Mouse (Mus musculus) thymus, postnatal 4 days (tissue): ENCODE measurements around the gene Gm3194.
"Not testable (repeated sequence)": the region's sequence is repeated elsewhere in the genome, so short reads cannot be mapped to it uniquely, and the experiment has no call there.

ENCODE experiments used
- DNase-seq: peaks from one replicate; pipeline ENCODE4 v3.0.0; 2021

The Gm3194 gene

DNA sequence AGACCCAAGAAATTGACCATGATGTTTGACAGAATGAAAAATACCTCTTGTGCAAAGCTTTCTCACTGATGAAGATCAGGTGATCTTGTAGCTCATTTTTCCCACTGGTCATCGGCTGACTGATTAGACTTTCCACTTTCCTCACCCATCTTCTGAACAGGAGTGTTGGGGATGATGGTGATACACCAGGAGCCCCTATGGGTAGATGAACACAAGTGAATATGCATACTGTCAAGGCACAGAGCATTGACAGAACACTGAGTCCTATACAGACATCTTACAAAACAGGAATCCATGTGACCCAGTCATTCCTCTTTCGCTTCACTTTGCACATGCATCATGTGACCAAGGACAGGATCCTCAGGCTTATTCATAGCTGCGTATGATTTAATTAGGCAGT lies at the start of gene Gm3194:
Gene Gm3194, minus strand, starts transcription at position 101 of the 400 bp plus-strand sequence.
- DNase-seq, result not testable (repeated sequence)

DNA sequence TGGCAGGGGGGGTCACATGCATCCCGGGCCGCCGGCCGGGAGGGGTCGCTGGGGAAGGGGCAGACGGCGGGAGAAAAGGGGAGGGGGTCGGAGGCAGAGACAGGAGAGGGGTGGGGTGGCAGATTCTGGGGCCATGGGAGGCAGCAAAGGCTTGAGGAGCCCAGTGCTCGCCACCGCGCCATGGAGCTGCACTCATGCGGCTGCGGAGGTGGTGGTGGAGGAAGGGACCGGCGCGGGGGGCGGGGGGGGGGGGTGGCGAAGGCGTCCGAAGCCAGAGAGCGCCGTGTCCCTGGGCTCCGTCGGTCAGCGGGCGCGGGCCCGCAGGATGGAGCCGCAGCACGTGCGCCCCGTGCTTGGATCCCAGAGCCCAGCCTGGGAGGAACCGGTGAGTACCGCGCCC lies 46.1 kb upstream of the Gm3194 start, which contains the start of gene Gm3488:
Gene Gm3488, plus strand, starts transcription at position 301 of the 400 bp plus-strand sequence.
- not testable (repeated sequence) for DNase-seq

DNA sequence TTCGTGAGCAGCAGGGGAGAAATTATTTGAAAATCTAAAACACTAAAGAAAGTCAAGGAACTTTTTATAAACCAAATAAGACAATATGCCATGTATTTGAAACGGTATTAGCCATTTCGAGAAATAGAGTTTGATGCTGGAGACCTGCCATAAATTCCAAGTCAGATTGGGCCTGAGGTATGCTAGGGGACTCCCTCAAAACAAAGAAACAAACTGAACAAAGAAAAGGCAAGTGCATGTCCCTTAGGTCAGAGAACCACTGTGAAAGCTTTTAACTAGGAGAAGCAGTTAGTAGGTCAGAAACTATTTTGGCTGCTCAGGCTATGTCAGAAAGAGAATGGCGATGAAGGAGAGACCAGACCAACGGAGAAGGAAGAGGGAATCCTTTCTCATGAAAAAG lies 28.6 kb upstream of the Gm3194 start, which contains the start of gene Gm3187:
Gene Gm3187, plus strand, starts transcription at position 301 of the 400 bp plus-strand sequence.
- not testable (repeated sequence) for DNase-seq

DNA sequence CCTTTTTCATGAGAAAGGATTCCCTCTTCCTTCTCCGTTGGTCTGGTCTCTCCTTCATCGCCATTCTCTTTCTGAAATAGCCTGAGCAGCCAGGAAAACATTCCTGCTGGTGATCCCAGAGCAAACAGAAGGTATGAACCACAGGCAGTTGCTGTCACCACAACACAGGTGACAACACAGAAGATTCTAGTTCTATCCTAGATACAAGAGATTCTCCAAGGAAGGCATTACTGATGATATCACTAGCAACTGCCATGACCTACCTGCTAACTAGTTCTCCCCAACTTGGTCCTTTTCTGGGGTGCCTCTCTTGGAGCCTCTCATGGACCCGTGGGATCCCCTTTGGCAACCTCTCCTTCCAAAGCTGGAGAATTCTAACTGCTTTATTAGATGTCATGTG lies 22.5 kb upstream of the Gm3194 start, which contains the start of gene Gm8246:
Gene Gm8246, minus strand, starts transcription at position 101 of the 400 bp plus-strand sequence.
- not testable (repeated sequence) for DNase-seq

DNA sequence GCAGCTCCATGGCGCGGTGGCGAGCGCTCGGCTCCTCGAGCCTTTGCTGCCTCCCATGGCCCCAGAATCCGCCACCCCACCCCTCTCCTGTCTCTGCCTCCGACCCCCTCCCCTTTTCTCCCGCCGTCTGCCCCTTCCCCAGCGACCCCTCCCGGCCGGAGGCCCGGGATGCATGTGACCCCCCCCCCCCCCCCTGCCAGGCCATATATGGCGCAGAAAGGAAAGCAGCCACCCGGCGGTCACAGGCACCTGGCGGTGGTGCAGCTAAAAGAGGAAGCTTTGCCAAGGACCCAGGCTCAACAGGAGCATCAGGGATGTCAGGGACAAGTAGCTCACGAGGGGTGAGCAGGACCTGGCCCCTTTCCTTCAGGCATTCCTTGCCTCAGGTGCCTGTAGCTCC lies 5.2 kb upstream of the Gm3194 start:
- not testable (repeated sequence) for DNase-seq

DNA sequence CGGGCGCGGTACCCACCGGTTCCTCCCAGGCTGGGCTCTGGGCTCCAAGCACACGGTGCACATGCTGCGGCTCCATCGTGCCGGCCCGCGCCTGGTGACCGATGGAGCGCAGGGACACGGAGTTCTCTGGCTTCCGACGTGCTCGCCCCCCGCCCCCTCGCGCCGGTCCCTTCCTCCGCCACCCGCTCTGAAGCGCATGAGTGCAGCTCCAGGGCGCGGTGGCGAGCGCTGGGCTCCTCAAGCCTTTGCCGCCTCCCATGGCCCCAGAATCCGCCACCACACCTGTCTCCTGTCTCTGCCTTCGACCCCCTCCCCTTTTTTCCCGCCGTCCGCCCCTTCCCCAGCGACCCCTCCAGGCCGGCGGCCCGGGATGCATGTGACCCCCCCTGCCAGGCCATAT lies 66.3 kb downstream of the Gm3194 start, which contains the start of gene Gm3500:
Gene Gm3500, minus strand, starts transcription at position 101 of the 400 bp plus-strand sequence.
- not testable (repeated sequence) for DNase-seq
